Mouse (Mus musculus) brown adipose tissue, adult 24 weeks (tissue): Measurements from ENCODE around the gene Mlkl. TPM values are rescaled to one million over a fixed set of nuclear protein-coding genes. Genes with fewer than 3 reads are reported as not detected.

Source experiments
- H3K27ac ChIP-seq: fragments of 200-500 bp; replicated peaks from 2 replicates; pipeline ENCODE4 v1.5.1; 2012; ENCODE audit warnings: low read depth, mild to moderate bottlenecking, low read length
- H3K4me1 ChIP-seq: fragments of 200-500 bp; 2 replicates; pipeline ENCODE4 v1.6.1; 2012; ENCODE audit warnings: low read length, mixed read lengths; ENCODE audit not compliant: control insufficient read depth, insufficient read depth, insufficient read length
- H3K4me3 ChIP-seq: fragments of 200-500 bp; 2 replicates; pipeline ENCODE4 v1.5.1; 2012; ENCODE audit warnings: low read depth, mild to moderate bottlenecking, low read length, moderate library complexity; ENCODE audit not compliant: insufficient read depth
- polyA plus RNA-seq: library from polyadenylated mRNA; stranded (reverse); fragments of >200 nt; gene quantifications from 2 replicates; pipeline ENCODE4 v1.2.4, GENCODE M21; 2012; ENCODE audit not compliant: missing spikeins, insufficient read depth, insufficient read length

Mlkl gene
- 2.7 and 2.8 TPM in 2 replicates for polyA plus RNA-seq

DNA sequence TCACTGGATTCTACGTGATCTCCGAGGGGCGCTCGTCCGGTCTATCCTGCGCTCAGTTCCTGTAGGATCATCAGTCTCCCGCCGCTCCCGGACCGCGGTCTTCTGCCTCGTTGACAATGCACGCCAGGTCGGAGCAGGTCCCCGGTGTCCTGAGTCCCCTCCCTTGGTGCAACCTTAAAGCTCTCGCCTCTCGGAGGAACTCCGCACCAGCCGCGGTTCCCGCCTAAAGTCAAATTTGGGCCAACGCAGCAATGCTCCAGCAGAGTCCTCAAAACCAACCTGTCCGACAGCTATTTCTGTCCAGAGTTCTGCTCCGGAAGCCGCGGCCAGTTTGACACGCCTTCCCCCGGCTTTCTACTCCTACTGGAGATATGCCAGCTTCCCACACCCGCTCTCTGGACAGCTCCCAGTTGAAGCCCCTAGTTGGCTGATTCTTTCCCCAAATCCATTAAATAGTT is at the start of gene Mlkl:
Mlkl (minus strand) TSS at position 288 of the 458 bp plus-strand sequence.
- Histone ChIP-seq H3K4me1 (no peaks in the 10 kb centered on the region), H3K4me3 (peak within 1 kb of the TSS; percentile 80), H3K27ac (peak within 1 kb of the TSS; percentile 81)

DNA sequence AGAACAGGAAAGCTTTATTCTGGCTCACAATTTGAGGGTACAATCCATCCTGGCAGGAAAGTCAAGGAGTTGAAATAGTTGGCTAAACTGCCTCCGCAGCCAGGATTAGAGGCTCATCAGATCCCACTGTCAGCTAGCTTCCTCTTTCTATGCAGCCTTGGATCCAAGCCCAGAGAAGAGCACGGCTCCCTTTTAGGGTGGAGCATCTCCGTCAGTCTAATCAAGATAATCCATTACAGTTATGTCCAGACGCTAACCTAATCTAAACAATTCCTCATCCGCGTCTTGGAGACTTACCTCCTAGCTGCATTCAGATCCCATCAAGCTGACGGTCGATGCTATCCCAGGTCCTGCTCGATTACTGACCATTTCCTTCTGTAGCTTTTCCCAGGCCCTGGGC is 47.9 kb upstream of the Mlkl start:
- Histone ChIP-seq H3K4me1 (no peaks in the 10 kb centered on the region), H3K27ac (no peak overlapping the region), H3K4me3 (no peak overlapping the region)

DNA sequence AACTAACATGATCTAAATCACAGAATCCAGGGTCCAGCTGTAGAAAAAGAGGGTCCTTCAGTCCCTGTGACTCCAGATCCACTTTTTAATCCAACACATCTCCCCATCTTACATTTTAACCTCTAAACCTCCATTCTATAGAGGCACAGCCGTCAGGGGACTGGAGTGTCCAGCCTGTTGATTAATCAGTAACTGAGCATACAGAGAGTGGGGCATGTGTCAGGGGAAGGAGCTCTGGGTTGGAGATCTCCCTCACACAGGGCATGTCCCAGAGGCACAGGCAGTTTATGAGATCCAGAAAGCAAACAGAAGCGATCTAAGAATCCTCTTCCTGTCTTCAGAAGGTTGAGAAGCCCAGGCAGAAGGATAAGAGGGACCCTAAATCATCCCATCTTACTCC is 46.7 kb upstream of the Mlkl start:
- Histone ChIP-seq H3K27ac (no peak overlapping the region), H3K4me3 (no peak overlapping the region), H3K4me1 (no peaks in the 10 kb centered on the region)

DNA sequence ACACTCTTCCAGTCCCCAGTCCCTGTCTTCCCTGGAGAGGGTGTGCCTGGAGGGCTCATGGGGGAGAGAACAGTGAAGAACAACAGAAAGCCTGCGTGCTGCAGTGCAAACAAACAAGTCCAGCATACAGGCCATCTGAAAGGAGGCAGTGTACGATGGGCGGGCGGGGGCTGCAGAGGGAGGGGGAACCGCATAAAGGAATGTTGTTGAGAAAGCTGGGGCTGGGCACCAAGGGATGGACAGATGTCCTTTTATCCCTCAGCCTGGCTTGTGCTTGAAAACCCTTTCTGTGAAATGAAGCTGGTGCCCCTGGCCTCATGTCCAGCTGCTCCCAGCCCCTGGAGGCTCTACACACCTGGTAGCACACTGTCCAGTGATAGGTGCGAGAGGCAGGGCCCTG is 37.2 kb upstream of the Mlkl start:
- Histone ChIP-seq H3K4me3 (no peak overlapping the region), H3K4me1 (no peaks in the 10 kb centered on the region), H3K27ac (no peak overlapping the region)

DNA sequence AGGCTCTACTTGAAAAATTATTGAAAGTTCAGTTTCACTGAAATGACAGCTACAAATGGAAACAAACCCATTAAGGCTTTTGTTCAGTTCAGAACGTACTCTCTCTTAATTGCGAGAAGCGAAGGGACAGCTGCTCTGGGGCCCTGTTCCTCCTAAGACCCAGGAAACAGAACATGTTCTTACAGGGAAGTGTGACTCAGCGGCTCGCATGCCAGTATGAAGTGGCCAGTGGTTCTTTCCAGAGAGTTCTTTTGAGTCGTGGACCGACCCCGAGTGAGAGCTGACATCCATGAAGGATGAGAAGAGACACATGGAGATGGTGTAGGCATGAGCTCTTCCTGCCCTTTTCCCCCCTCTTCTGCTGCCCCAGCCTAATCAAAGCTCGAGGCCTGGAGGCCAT is 31.7 kb upstream of the Mlkl start:
- peaks cover 4% of the 10 kb centered on the region; the same call in 1 of the 2 replicates for H3K4me1 ChIP-seq
- H3K4me3 ChIP-seq: no peak overlapping the region
- H3K27ac ChIP-seq: no peak overlapping the region

DNA sequence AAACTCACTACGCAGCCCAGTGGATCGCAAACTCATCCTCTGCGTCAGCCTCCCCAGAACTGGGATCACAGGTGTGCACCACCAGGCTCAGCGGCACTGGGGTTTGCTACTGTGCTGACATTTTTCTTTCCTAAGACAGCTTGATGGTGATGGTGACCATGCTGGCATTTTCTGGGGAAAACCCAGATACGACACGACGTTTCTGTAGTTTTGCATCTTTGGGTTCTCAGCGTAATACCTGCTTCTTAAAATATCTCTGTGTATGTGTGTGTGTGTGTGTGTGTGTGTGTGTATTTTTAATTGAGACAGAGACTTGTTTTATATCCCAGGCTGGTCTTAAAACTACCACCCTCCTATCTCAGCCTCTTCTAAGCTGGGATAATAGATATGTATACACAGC is 29.4 kb upstream of the Mlkl start:
- Histone ChIP-seq H3K27ac (0 out of 2 replicates have a peak overlapping the region, but pooled peaks have one; percentile 36), H3K4me1 (peaks cover 4% of the 10 kb centered on the region; the same call in 1 of the 2 replicates), H3K4me3 (peak overlapping the region; percentile 34)

DNA sequence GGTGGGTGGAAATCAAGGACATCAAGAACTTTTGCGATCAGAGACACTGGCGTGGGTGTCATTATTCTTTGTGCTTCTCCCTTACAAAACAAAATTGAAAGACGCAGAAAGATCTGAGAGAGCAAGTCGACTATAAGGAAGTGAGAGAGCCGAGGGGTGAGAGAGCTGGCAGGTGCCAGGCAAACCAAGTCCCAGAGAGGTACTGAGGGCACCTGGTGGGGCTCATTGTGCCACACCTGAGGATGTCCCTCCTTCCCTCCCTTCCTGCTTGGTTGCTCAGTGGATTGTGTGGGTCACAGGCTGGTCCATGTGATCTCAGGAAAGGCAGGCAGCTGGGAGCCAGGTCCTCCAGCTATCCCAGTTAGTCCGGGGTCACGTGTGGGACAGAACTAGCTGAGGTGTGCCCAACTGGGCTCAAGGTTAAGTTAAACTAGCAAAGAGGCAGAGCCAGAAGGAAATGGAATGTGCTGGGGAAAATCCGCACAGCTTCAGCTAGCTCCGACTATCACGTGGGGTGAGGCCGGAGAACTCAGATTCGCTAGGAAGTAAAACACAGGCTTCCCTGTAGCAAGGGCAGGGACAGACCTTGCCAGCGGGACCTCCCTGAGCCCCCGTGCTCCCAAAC is 28.7 kb upstream of the Mlkl start:
- peak overlapping the region; percentile 36; the same call in 1 of the 2 replicates for H3K27ac ChIP-seq
- peak overlapping the region; percentile 34 for H3K4me3 ChIP-seq
- peaks cover 4% of the 10 kb centered on the region; the same call in 1 of the 2 replicates for H3K4me1 ChIP-seq

DNA sequence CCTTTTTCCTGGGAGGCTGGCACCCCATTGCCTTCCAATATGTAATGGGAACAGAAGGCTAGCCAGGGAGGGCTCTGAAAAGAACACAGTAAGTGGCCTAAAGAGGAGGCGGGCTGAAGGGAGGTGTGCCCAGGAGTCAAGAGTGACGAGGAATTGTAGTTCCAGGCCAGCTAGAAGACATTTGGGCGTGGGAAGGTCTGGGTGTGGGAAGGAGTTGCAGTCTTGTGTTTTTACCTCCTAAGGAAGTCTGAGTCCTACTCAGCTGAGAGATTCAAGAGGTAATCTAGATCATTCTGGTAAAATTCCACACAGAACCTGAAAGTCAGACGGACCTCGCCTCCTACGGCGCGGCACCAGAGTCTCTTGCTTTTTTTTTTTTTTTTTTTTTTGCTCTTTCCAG is 25.5 kb upstream of the Mlkl start:
- Histone ChIP-seq H3K4me3 (no peak overlapping the region), H3K27ac (no peak overlapping the region), H3K4me1 (peaks cover 4% of the 10 kb centered on the region; the same call in 1 of the 2 replicates)

DNA sequence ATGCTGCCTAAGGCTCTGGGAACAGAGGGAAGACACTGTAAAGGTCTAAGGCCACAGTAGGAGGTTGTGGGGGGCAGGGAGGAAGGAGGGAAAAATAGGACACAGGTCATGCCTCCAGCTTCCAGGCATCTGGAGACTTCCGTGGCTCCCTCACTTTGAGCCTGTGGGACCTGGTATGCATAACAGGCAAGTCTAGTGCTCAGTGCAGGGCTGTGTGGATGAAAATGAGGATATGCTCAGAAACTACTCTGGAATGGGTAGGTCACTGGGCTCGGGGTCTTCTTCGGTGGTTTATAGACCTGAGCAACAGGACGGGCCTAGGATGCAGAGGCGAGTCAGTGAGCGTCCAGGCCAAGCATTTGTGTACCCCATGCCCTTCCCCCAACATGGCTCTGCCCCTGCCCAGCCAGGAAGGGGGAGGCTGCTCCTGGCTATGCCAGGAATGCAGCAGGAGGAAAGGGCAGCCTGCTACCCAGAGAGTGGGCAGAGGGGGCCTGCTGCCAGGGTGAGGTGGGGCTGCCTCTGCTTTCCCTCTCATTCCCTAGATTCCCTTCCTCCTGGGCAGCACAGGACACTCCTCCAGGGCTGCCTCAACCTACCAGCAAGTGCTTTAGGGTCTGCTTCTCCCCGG is 22.7 kb upstream of the Mlkl start:
- Histone ChIP-seq H3K4me3 (no peak overlapping the region), H3K4me1 (no peaks in the 10 kb centered on the region), H3K27ac (no peak overlapping the region)

DNA sequence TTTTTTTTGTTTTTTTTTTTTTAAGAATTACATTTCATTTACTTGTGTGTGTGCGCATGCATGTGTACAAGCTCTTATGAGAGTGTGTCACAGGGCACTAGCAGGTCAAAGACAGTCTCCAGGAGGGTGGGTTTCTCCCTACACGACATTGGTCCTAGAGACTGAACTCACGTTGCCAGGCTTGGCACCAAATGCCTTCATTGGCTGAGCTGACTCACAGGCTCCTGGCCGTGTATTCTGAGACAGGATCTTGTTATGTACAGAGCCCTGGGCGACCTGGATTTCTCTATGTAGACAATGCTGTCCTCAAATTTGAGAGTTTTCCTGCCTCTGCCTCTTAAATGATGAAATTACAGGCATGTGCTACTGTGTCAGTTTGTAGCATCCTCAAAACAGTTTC is 22.0 kb upstream of the Mlkl start:
- H3K4me1 ChIP-seq: no peaks in the 10 kb centered on the region
- no peak overlapping the region for H3K4me3 ChIP-seq
- no peak overlapping the region for H3K27ac ChIP-seq

DNA sequence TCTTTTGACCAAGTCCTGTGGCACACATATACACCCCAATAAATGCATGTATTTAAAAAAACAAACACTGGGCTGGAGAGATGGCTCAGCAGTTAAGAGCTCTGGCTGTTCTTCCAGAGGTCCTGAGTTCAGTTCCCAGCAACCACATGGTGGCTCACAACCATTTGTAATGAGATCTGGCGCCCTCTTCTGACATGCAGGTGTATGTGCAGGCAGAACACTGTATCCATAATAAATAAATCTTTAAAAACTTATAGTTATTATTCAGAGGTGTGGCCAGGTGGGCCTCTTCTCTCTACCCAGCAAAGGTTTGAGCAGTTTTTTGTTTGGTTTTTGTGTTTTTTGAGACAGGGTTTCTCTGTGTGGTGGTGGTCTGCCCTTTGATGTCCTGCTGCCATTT is 20.9 kb upstream of the Mlkl start:
- H3K4me1 ChIP-seq: no peaks in the 10 kb centered on the region
- H3K27ac ChIP-seq: no peak overlapping the region
- no peak overlapping the region for H3K4me3 ChIP-seq

DNA sequence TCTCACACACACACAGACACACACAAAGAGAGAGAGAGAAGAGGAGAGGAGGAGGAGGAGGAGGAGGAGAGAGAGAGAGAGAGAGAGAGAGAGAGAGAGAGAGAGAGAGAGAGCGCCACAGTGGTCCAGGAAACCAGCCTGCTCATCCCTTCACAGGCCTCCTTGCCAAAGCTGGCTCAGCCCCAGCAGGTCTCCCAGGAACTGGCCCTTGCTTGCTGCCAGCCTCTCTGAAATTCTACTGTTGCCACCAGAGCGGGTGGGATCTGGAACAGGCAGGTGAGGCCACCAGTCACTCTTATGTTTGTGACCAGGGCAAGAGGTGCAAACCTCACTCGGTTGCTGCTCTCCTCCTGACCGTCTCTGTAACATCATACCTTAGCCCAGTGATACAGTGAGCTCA is 19.5 kb upstream of the Mlkl start:
- H3K4me3 ChIP-seq: no peak overlapping the region
- H3K4me1 ChIP-seq: no peaks in the 10 kb centered on the region
- no peak overlapping the region for H3K27ac ChIP-seq

DNA sequence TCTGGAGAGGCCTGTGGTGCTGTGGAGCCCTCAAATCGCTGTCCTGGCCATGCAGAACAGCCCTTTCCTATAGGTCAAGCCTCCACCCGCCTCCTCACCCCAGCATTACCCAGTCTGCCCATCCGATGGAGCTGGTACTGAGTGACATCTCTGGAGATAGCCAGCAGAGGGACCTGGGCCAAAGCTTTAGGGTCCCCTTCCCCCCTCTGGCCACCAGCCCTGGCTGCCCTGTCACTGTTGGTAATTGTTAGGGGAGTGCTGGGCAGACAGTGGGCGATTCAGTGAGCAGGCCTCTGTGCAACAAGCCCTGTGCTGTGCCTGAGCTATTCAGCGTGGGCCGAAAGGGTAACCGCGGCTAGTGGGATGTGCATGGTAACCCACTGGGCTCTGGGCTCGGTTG is 15.5 kb upstream of the Mlkl start:
- H3K4me3 ChIP-seq: no peak overlapping the region
- H3K27ac ChIP-seq: no peak overlapping the region
- no peaks in the 10 kb centered on the region for H3K4me1 ChIP-seq

DNA sequence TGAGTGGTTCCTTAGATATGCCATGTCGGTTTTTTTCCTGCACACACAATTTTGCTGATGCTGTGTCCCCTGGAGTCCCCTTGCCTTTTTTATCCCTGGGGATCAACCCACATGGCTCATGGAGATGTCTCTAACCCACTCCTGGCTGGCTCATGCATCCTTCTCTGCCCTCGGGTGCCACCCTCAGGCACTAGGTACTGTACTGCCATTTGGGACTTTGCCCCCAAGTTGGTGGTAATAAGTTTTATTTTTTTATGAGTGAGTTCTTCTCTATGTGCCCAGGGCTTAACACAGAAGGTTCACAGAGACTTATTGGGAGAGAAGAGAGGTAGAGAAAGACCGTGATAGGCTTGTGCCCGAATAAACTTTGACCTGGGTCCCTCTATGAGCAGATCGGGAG is 14.3 kb upstream of the Mlkl start:
- no peaks in the 10 kb centered on the region for H3K4me1 ChIP-seq
- no peak overlapping the region for H3K27ac ChIP-seq
- no peak overlapping the region for H3K4me3 ChIP-seq

DNA sequence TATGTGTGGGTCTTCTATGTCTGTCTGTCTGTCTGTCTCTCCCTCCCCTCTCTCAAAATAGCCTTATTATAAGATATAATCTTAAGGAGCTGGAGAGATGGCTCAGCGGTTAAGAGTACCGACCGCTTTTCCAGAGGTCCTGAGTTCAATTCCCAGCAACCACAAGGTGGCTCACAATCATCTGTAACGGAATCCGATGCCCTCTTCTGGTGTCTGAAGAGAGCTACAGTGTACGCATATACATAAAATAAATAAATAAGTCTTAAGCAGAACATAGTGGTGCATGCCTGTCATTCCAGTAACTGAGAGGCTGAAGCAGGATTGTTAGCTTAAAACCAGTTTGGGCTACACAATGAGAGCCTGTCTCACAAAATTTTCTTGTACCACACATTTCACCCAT is 12.6 kb upstream of the Mlkl start:
- Histone ChIP-seq H3K4me1 (no peaks in the 10 kb centered on the region), H3K4me3 (no peak overlapping the region), H3K27ac (no peak overlapping the region)

DNA sequence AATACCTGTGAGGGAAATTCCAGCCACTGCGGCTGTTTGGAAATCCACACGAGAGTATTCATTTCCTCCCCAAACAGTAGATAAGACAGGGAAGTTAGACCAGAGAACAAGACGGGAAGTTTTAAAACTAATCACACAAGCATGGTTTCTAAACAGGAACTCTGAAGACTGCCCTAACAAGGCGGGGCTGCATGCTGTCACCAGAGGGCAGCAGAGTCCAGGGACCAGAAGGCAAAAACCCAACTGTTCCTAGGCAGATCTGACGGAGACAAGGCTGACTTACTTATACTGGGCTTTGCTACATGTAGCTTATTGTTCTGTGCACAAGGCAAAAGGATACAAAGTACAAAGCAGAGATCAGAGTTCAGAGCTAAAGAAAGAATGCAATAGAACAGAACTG is 5.2 kb upstream of the Mlkl start:
- Histone ChIP-seq H3K4me3 (no peak overlapping the region), H3K4me1 (no peaks in the 10 kb centered on the region), H3K27ac (no peak overlapping the region)
